Mouse (Mus musculus) MEL (cell line): Measurements from ENCODE around the gene A430005L14Rik. TPM values are rescaled to one million over a fixed set of nuclear protein-coding genes. Genes with fewer than 3 reads are reported as not detected.
A peak's percentile ranks its signal among the peaks of the same experiment; 100 is the strongest.

Source experiments
- DNase-seq: peaks from one replicate; pipeline ENCODE4 v3.0.0; 2011; ENCODE audit warnings: low read depth, low spot score
- H3K27ac ChIP-seq: 2 replicates; pipeline ENCODE4 v1.5.1; 2012; ENCODE audit warnings: low read depth, mild to moderate bottlenecking, control low read depth, low read length, moderate library complexity; ENCODE audit not compliant: control insufficient read depth
- H3K27me3 ChIP-seq, 2 experiments: fragments of 150-350 bp in 1 of 2; sonication (generic) in 1 of 2; 2 replicates each; pipeline ENCODE4 v1.6.1; 2012; ENCODE audit warnings: low read length in 2 of 2, mild to moderate bottlenecking in 2 of 2, improper control_type of control experiment in 1 of 2, moderate library complexity in 1 of 2; ENCODE audit not compliant: insufficient read depth in 2 of 2, control insufficient read depth in 1 of 2
- H3K36me3 ChIP-seq, 2 experiments: 2 replicates each; pipeline ENCODE4 v1.6.1; 2012 to 2014; ENCODE audit warnings: low read length in 2 of 2, improper control_type of control experiment in 1 of 2, inconsistent platforms in 1 of 2, mild to moderate bottlenecking in 1 of 2; ENCODE audit not compliant: insufficient read depth in 2 of 2, control insufficient read depth in 1 of 2
- H3K4me1 ChIP-seq, 2 experiments: fragments of 150-350 bp in 1 of 2; sonication (generic) in 1 of 2; 2 replicates each; pipeline ENCODE4 v1.6.1; 2012; ENCODE audit warnings: low read length in 2 of 2, improper control_type of control experiment in 1 of 2, mild to moderate bottlenecking in 1 of 2; ENCODE audit not compliant: insufficient read depth in 2 of 2, control insufficient read depth in 1 of 2
- H3K4me3 ChIP-seq, 2 experiments: fragments of 150-350 bp in 1 of 2; sonication (generic) in 1 of 2; 2 replicates each; pipeline ENCODE4 v1.5.1; 2012; ENCODE audit warnings: low read depth in 2 of 2, low read length in 2 of 2, mild to moderate bottlenecking in 2 of 2, moderate library complexity in 2 of 2, control low read depth in 1 of 2, improper control_type of control experiment in 1 of 2; ENCODE audit not compliant: control insufficient read depth in 1 of 2, insufficient read depth in 1 of 2
- H3K79me2 ChIP-seq: 2 replicates; pipeline ENCODE4 v1.6.1; 2012; ENCODE audit warnings: mild to moderate bottlenecking, low read length, moderate library complexity; ENCODE audit not compliant: control insufficient read depth, poor library complexity, insufficient read depth
- H3K9ac ChIP-seq: 2 replicates; pipeline ENCODE4 v1.6.1; 2012; ENCODE audit warnings: low read depth, mild to moderate bottlenecking, control low read depth, low read length, moderate library complexity; ENCODE audit not compliant: control insufficient read depth, poor library complexity, severe bottlenecking
- H3K9me3 ChIP-seq: fragments of 150-350 bp; sonication (generic); replicated peaks from 2 replicates; pipeline ENCODE4 v1.6.1; 2012; ENCODE audit warnings: mild to moderate bottlenecking, low read length, improper control_type of control experiment, moderate library complexity; ENCODE audit not compliant: insufficient read depth
- BHLHE40 ChIP-seq: IDR thresholded peaks from 2 replicates; pipeline ENCODE4 v1.6.1; 2012; ENCODE audit warnings: low read depth, mild to moderate bottlenecking, inconsistent platforms, low read length, improper control_type of control experiment, borderline replicate concordance
- CHD1 ChIP-seq: IDR thresholded peaks from 2 replicates; pipeline ENCODE4 v1.6.1; 2012; ENCODE audit warnings: low read depth, mild to moderate bottlenecking, inconsistent platforms, low read length, improper control_type of control experiment
- CHD2 ChIP-seq: IDR thresholded peaks from 2 replicates; pipeline ENCODE4 v1.6.1; 2011; ENCODE audit warnings: low read length, improper control_type of control experiment
- CTCF ChIP-seq, 3 experiments: IDR thresholded peaks in 2 of 3; conservative IDR thresholded peaks in 1 of 3; 2 replicates each; pipeline ENCODE4 v1.5.1; 2011 to 2012; ENCODE audit warnings: low read length in 3 of 3, low read depth in 2 of 3, mild to moderate bottlenecking in 2 of 3, improper control_type of control experiment in 1 of 3, inconsistent platforms in 1 of 3, mixed read lengths in 1 of 3, moderate library complexity in 1 of 3; ENCODE audit not compliant: control insufficient read depth in 1 of 3, insufficient read depth in 1 of 3, poor library complexity in 1 of 3, severe bottlenecking in 1 of 3
- E2F4 ChIP-seq: IDR thresholded peaks from 2 replicates; pipeline ENCODE4 v1.6.1; 2011; ENCODE audit warnings: low read depth, low read length, improper control_type of control experiment, borderline replicate concordance
- ELF1 ChIP-seq: IDR thresholded peaks from 2 replicates; pipeline ENCODE4 v1.6.1; 2014; ENCODE audit warnings: low read depth, mild to moderate bottlenecking, inconsistent platforms, low read length, improper control_type of control experiment, moderate library complexity
- ETS1 ChIP-seq: IDR thresholded peaks from 2 replicates; pipeline ENCODE4 v1.6.1; 2012; ENCODE audit warnings: low read depth, mild to moderate bottlenecking, inconsistent platforms, low read length, improper control_type of control experiment, moderate library complexity
- GABPA ChIP-seq: IDR thresholded peaks from 2 replicates; pipeline ENCODE4 v1.6.1; 2012; ENCODE audit warnings: low read depth, mild to moderate bottlenecking, inconsistent platforms, low read length, improper control_type of control experiment, moderate library complexity
- GATA1 ChIP-seq: IDR thresholded peaks from 2 replicates; pipeline ENCODE4 v1.6.1; 2011; ENCODE audit warnings: low read depth, low read length, improper control_type of control experiment
- HCFC1 ChIP-seq: IDR thresholded peaks from 2 replicates; pipeline ENCODE4 v1.6.1; 2012; ENCODE audit warnings: low read depth, mild to moderate bottlenecking, inconsistent platforms, low read length, improper control_type of control experiment, moderate library complexity
- MAFK ChIP-seq: IDR thresholded peaks from 2 replicates; pipeline ENCODE4 v1.6.1; 2011; ENCODE audit warnings: low read depth, mild to moderate bottlenecking, low read length, improper control_type of control experiment, borderline replicate concordance
- MAX ChIP-seq: IDR thresholded peaks from 2 replicates; pipeline ENCODE4 v1.6.1; 2011; ENCODE audit warnings: low read length, improper control_type of control experiment
- MAZ ChIP-seq: IDR thresholded peaks from 2 replicates; pipeline ENCODE4 v1.6.1; 2012; ENCODE audit warnings: low read depth, mild to moderate bottlenecking, inconsistent platforms, low read length, improper control_type of control experiment
- MEF2A ChIP-seq: IDR thresholded peaks from 2 replicates; pipeline ENCODE4 v1.6.1; 2014; ENCODE audit warnings: low read depth, mild to moderate bottlenecking, inconsistent platforms, low read length, improper control_type of control experiment; ENCODE audit not compliant: poor library complexity, insufficient replicate concordance, severe bottlenecking; ENCODE audit errors: extremely low read depth
- MXI1 ChIP-seq: IDR thresholded peaks from 2 replicates; pipeline ENCODE4 v1.6.1; 2011; ENCODE audit warnings: mild to moderate bottlenecking, low read depth, low read length, improper control_type of control experiment
- MYB ChIP-seq: IDR thresholded peaks from 2 replicates; pipeline ENCODE4 v1.6.1; 2011; ENCODE audit warnings: mild to moderate bottlenecking, low read depth, low read length, improper control_type of control experiment
- NELFE ChIP-seq: IDR thresholded peaks from 2 replicates; pipeline ENCODE4 v1.6.1; 2011; ENCODE audit warnings: low read depth, low read length, improper control_type of control experiment
- NRF1 ChIP-seq: IDR thresholded peaks from 2 replicates; pipeline ENCODE4 v1.6.1; 2014; ENCODE audit warnings: low read depth, mild to moderate bottlenecking, inconsistent platforms, low read length, improper control_type of control experiment, moderate library complexity; ENCODE audit not compliant: poor library complexity, insufficient read depth, severe bottlenecking
- POLR2A ChIP-seq, 2 experiments: IDR thresholded peaks; 2 replicates each; pipeline ENCODE4 v1.6.1; 2011 to 2012; ENCODE audit warnings: low read length in 2 of 2, mild to moderate bottlenecking in 2 of 2, control low read depth in 1 of 2, improper control_type of control experiment in 1 of 2, low read depth in 1 of 2, moderate library complexity in 1 of 2; ENCODE audit not compliant: control insufficient read depth in 1 of 2, insufficient read depth in 1 of 2, poor library complexity in 1 of 2
- POLR2AphosphoS2 ChIP-seq: IDR thresholded peaks from 2 replicates; pipeline ENCODE4 v1.6.1; 2011; ENCODE audit warnings: low read length, improper control_type of control experiment
- POLR2AphosphoS5 ChIP-seq: IDR thresholded peaks from 2 replicates; pipeline ENCODE4 v1.6.1; 2012; ENCODE audit warnings: low read depth, borderline replicate concordance, mild to moderate bottlenecking, inconsistent platforms, low read length, moderate library complexity, mixed read lengths
- RAD21 ChIP-seq: IDR thresholded peaks from 2 replicates; pipeline ENCODE4 v1.6.1; 2011; ENCODE audit warnings: mild to moderate bottlenecking, low read depth, low read length, improper control_type of control experiment
- RCOR1 ChIP-seq: IDR thresholded peaks from 2 replicates; pipeline ENCODE4 v1.6.1; 2012; ENCODE audit warnings: low read depth, mild to moderate bottlenecking, inconsistent platforms, low read length, improper control_type of control experiment
- SMC3 ChIP-seq: IDR thresholded peaks from 2 replicates; pipeline ENCODE4 v1.6.1; 2011; ENCODE audit warnings: low read depth, low read length, improper control_type of control experiment
- TAL1 ChIP-seq: IDR thresholded peaks from 2 replicates; pipeline ENCODE4 v1.6.1; 2012; ENCODE audit warnings: mild to moderate bottlenecking, inconsistent platforms, low read length, moderate library complexity, mixed read lengths
- TBP ChIP-seq: IDR thresholded peaks from 2 replicates; pipeline ENCODE4 v1.8.0; 2011; ENCODE audit warnings: low read depth, low read length, improper control_type of control experiment
- TCF12 ChIP-seq: IDR thresholded peaks from 2 replicates; pipeline ENCODE4 v1.6.1; 2014; ENCODE audit warnings: low read depth, mild to moderate bottlenecking, inconsistent platforms, low read length, improper control_type of control experiment, moderate library complexity
- UBTF ChIP-seq: IDR thresholded peaks from 2 replicates; pipeline ENCODE4 v1.6.1; 2012; ENCODE audit warnings: low read depth, mild to moderate bottlenecking, inconsistent platforms, low read length, improper control_type of control experiment, moderate library complexity, borderline replicate concordance; ENCODE audit not compliant: insufficient read depth
- USF1 ChIP-seq: IDR thresholded peaks from 2 replicates; pipeline ENCODE4 v1.6.1; 2014; ENCODE audit warnings: low read depth, mild to moderate bottlenecking, inconsistent platforms, low read length, improper control_type of control experiment, moderate library complexity
- USF2 ChIP-seq, 2 experiments: IDR thresholded peaks; 2 replicates each; pipeline ENCODE4 v1.6.1; 2011 to 2012; ENCODE audit warnings: improper control_type of control experiment in 2 of 2, low read length in 2 of 2, borderline replicate concordance in 1 of 2, inconsistent platforms in 1 of 2, low read depth in 1 of 2, mild to moderate bottlenecking in 1 of 2; ENCODE audit not compliant: insufficient read depth in 1 of 2
- ZC3H11A ChIP-seq: IDR thresholded peaks from 2 replicates; pipeline ENCODE4 v1.6.1; 2012; ENCODE audit warnings: low read depth, mild to moderate bottlenecking, inconsistent platforms, low read length, improper control_type of control experiment
- ZKSCAN1 ChIP-seq: IDR thresholded peaks from 2 replicates; pipeline ENCODE4 v1.6.1; 2012; ENCODE audit warnings: low read depth, mild to moderate bottlenecking, inconsistent platforms, low read length, improper control_type of control experiment, moderate library complexity
- ZMIZ1 ChIP-seq: IDR thresholded peaks from 2 replicates; pipeline ENCODE4 v1.6.1; 2012; ENCODE audit warnings: low read depth, mild to moderate bottlenecking, inconsistent platforms, low read length, improper control_type of control experiment, moderate library complexity
- ZNF384 ChIP-seq: IDR thresholded peaks from 2 replicates; pipeline ENCODE4 v1.6.1; 2012; ENCODE audit warnings: low read depth, mild to moderate bottlenecking, inconsistent platforms, low read length, improper control_type of control experiment
- polyA plus RNA-seq, 2 experiments: library from polyadenylated mRNA; stranded (reverse) in 1 of 2; unstranded in 1 of 2; fragments of >175 nt in 1 of 2; fragments of >200 nt in 1 of 2; gene quantifications; 2 replicates each; pipeline versions ENCODE4 v1.2.1 to v1.2.4; 2012; ENCODE audit warnings: low replicate concordance in 2 of 2, low read depth in 1 of 2; ENCODE audit not compliant: insufficient read length in 2 of 2, insufficient read depth in 1 of 2, missing spikeins in 1 of 2
- total RNA-seq: library from RNA; depleted of rRNA; stranded (reverse); fragments of 300-350 nt; gene quantifications from 2 replicates; pipeline ENCODE4 v1.2.3, GENCODE M21; 2012

Gene A430005L14Rik
- total and polyA plus RNA-seq, 3 experiments = 48.0 to 72.8 TPM; not detected in 1

DNA sequence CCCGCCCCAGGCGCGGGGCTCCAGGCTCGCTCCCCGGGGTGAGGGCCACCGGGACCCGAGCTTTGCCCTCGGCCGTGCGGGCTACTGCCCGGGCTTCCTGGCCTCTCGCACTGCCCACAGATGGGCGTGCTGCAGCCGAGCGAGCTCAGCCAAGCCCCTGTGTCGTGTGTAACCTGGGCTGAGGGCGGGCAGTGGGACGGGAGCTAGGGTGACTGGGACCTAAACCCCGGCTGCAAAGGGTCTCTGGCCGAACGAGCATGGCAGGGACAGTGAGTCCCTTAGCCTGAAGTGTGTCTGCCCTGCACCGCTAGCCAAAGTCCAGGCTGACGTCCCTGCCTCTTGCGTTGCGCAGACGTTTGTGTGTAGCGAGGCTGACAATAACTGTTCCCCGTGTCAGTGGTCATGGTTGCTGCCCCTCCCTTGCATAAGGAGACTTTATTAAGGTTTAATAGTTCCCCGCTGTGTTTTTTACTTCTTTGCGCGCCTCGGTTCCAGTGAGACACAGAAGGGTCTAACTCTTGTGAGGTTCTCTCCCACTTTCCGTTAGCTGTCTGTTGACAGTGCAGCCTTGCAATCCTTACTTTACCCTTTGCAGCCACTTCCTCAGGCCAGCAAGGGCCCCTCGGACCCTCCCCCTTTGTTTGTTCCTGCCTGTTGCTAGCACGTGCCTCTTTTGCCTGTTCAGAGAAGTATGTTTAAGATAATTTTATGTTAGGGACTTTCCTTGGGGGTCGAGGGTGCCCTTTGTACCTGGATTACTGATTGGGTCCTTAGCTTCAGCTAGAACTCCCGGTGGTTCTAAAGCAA, 610 bp downstream of the A430005L14Rik start:
- Histone ChIP-seq H3K36me3 (peaks cover 0 to 11% of the 10 kb centered on the region in 2 experiments; a peak in 2 of 4 replicates), H3K79me2 (peaks cover 10% of the 10 kb centered on the region; the same call in 1 of the 2 replicates), H3K27me3 (no peaks in the 10 kb centered on the region), H3K9ac (peak overlapping the region; percentile 94), H3K27ac (peak overlapping the region; percentile 89), H3K4me3 (peak overlapping the region; percentile 62 to 66), H3K9me3 (no peaks in the 10 kb centered on the region), H3K4me1 (peaks cover 3 to 19% of the 10 kb centered on the region in 2 experiments; a peak in 3 of 4 replicates)
- DNase-seq = peak; percentile 68
- peak; percentile 86 for TF ChIP-seq MXI1
- TF ChIP-seq CHD2 = no peak
- TF ChIP-seq MEF2A = no peak
- TF ChIP-seq MAZ = no peak
- TF ChIP-seq SMC3 = no peak
- TF ChIP-seq USF2 (IDR thresholded peaks at IDR 0.05; ENCODE audit: borderline replicate concordance in 1 of 2, insufficient read depth in 1 of 2, low read depth in 1 of 2, low read length in 2 of 2) = no peak
- TF ChIP-seq POLR2A (IDR thresholded peaks at IDR 0.05; ENCODE audit: control insufficient read depth in 1 of 2, insufficient read depth in 1 of 2, low read depth in 1 of 2, low read length in 2 of 2, poor library complexity in 1 of 2) = peak; percentile 61 to 68; a peak in 3 of 4 replicates
- peak; percentile 33; the same call in 1 of the 2 replicates for TF ChIP-seq E2F4
- peak; percentile 90 for TF ChIP-seq BHLHE40
- 0 out of 2 replicates have a peak, but pooled peaks have one; percentile 49 for TF ChIP-seq CHD1
- no peak for TF ChIP-seq NRF1
- 0 out of 2 replicates have a peak, but pooled peaks have one; percentile 17 for TF ChIP-seq MYB
- no peak for TF ChIP-seq CTCF (IDR thresholded peaks at IDR 0.05 in 2 of 3, conservative IDR thresholded peaks at IDR 0.05 in 1 of 3; ENCODE audit: control insufficient read depth in 1 of 3, insufficient read depth in 1 of 3, low read depth in 2 of 3, low read length in 3 of 3, poor library complexity in 1 of 3, severe bottlenecking in 1 of 3)
- TF ChIP-seq UBTF = no peak
- TF ChIP-seq MAFK = no peak
- TF ChIP-seq ZMIZ1 = no peak
- no peak for TF ChIP-seq ZKSCAN1
- TF ChIP-seq TAL1 = no peak
- TF ChIP-seq ETS1 = peak; percentile 50; the same call in 1 of the 2 replicates
- 0 out of 2 replicates have a peak, but pooled peaks have one; percentile 18 for TF ChIP-seq TCF12
- TF ChIP-seq RCOR1 = no peak
- TF ChIP-seq ZNF384 = no peak
- 0 out of 2 replicates have a peak, but pooled peaks have one; percentile 61 for TF ChIP-seq POLR2AphosphoS5
- no peak for TF ChIP-seq GATA1
- peak; percentile 53 for TF ChIP-seq USF1
- no peak for TF ChIP-seq ZC3H11A
- TF ChIP-seq POLR2AphosphoS2 = no peak
- TF ChIP-seq RAD21 = no peak
- 0 out of 2 replicates have a peak, but pooled peaks have one; percentile 14 for TF ChIP-seq ELF1
- TF ChIP-seq TBP = 0 out of 2 replicates have a peak, but pooled peaks have one; percentile 55
- no peak for TF ChIP-seq GABPA
- no peak; the same call in 1 of the 2 replicates for TF ChIP-seq HCFC1
- TF ChIP-seq MAX = peak; percentile 86
- peak; percentile 33; the same call in 1 of the 2 replicates for TF ChIP-seq NELFE
